Mouse (Mus musculus) thymus, postnatal 0 days (tissue): Measurements from ENCODE around the gene Nedd4. TPM values are rescaled to one million over a fixed set of nuclear protein-coding genes. Genes with fewer than 3 reads are reported as not detected.
A peak's percentile ranks its signal among the peaks of the same experiment; 100 is the strongest.

ENCODE experiments used
- DNase-seq: peaks from one replicate; pipeline ENCODE4 v3.0.0-alpha.2; 2015; ENCODE audit warnings: low spot score
- polyA plus RNA-seq: library from polyadenylated mRNA; unstranded; fragments of >200 nt; fragmentation: Nextera tagmentation; extraction: Ambion mirVana; gene quantifications from 2 replicates; pipeline ENCODE4 v1.2.1, GENCODE M21; 2015

Gene Nedd4
- polyA plus RNA-seq, 1 experiment from 2014 or later: 162 TPM

GRCm38 (mm10) chr9:72787732-72788131 is 125.6 kb downstream of the Nedd4 start:
- no peak for DNase-seq

GRCm38 (mm10) chr9:72790530-72791212 is 128.5 kb downstream of the Nedd4 start:
- DNase-seq: no peak

GRCm38 (mm10) chr9:72791213-72791582 is 129.1 kb downstream of the Nedd4 start:
- no peak for DNase-seq

DNA sequence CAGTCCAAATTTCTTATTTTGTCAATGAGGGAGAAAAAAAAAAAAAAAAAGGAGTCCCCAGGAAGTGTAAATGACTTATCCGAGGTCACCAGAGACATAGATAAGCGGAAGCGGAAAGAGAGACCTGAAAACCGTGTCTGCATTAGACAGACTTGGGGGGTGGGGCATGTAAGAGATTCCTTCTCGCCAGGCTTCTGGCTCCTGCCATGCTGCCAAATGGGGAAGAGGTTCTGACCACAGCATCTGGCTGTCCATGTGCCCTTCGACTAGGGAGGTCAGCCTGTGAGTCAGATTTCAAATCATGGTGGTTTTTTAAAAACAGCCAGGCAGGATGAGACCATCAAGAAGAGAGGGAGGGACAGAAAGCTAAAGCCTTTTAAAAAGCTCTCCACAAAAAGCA is 129.5 kb downstream of the Nedd4 start:
- DNase-seq: no peak

DNA sequence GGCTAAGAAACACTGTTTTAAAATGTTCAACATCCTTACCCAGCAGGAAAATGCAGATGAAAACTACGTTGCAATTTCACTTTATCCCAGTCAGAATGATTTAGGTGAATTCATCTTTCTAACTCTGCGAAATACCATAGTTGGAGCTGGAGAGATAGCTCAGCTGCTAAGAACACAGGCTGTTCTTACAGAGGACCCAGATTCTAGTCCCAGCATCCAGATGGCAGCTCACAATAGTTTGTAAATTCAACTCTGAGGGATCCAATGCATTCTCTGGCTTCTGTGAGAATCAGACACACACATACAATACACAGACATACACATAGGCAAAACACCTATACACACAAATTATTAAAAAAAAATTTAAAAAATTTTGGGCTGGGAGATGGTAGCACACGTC is 133.1 kb downstream of the Nedd4 start:
- DNase-seq: no peak

DNA sequence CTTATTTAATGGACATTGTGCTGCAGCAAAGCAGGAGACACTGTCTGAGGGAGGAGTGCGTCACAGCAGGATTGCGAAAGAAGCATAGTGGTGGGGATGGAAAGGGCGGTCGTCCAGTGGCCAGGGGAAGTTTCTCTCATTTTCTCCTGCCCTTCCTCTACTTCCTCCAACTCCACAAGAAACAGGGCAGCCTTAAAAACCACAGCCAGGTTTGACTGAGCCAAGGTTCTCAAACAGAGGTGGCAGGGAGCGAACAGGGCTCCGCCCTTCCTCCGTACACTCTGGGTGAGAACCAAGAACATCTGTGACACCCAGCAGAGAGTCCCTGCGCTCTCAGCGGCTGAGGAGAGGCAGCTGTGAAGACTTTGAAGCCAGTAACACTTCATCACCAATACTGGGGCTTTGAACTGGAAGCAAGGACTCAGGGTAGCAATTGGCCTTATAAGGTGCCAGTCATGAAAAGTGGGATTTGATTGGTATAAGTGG is 135.0 kb downstream of the Nedd4 start:
- DNase-seq: peak; percentile 86

Other genes with a start within 250 kb of the Nedd4 start
- gene Mns1, start 224.3 kb upstream of the Nedd4 start, polyA plus RNA-seq: 81.1 and 91.3 TPM in 2 replicates
- 30.4 and 32.3 TPM in 2 replicates for gene Tex9, start 170.1 kb upstream of the Nedd4 start, polyA plus RNA-seq
- 13.0 and 16.9 TPM in 2 replicates for gene Rfx7, start 130.1 kb upstream of the Nedd4 start, polyA plus RNA-seq
- 0.13 and 0.17 TPM in 2 replicates for gene Prtg, start 144.5 kb downstream of the Nedd4 start, polyA plus RNA-seq